Mouse (Mus musculus): ENCODE measurements around the gene Bmp8a.

DNA sequence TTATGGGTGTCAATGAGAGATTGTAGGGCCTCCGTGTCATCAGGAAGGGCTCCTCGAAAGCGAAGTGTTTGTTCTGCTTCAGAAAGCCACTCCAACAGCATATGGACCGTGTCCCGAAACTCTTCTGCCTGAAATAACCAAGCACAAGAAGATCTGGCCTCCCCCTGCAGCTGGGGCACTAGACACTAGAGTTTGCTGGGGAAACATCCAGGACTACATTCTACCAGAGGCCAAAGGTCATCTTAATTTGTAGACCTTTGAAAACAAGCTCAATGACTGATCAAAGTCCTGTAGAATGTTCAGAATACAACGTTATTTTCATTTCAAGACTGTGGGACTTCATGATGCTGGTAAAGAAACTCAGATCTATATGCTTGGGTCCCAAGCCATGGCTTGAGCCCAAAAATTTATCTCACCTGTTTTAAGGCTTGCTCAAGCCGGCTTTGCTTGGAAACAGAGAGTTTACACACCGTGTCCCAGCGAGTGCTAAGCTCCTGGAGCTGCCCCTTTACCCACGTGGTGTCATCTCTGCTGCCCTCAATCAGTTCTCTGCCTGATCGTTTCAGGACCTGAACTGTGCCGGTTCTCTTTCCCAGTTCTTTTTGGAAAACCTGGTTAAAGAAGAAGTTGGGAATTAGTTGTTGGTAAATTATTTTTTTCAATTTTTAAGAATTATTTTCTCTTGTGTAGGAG is 31.4 kb upstream of the Bmp8a start:
- TF ChIP-seq POLR2A (IDR thresholded peaks at IDR 0.05; ENCODE audit: borderline replicate concordance, insufficient read depth, low read length): no peak
- TF ChIP-seq CTCF (IDR thresholded peaks at IDR 0.05; ENCODE audit: borderline replicate concordance, insufficient read depth, low read depth, low read length): no peak
